Mouse (Mus musculus): Measurements from ENCODE around the gene Atp6v0a1.

The Atp6v0a1 gene

DNA sequence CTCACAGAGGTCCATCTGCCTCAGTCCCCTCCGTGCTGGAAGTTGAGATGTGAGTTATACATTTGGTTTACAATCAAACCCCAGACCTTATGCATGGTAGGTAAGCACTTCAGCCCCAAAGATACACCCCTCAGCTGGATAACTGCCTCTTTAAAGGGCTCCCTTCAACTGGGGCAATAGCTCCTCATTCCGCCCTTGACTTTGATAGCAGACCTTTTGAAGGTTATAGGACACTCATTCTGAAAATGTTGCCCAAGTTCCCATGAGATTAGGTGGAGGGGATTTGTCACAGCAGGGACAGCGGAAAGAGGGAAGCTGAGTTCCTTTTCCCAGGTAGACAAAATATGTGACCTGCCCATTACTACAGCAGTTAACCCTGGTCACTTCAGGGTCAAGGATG, 28.0 kb upstream of the Atp6v0a1 start:
- no peak for DNase-seq (ENCODE audit: low read depth, low spot score)

DNA sequence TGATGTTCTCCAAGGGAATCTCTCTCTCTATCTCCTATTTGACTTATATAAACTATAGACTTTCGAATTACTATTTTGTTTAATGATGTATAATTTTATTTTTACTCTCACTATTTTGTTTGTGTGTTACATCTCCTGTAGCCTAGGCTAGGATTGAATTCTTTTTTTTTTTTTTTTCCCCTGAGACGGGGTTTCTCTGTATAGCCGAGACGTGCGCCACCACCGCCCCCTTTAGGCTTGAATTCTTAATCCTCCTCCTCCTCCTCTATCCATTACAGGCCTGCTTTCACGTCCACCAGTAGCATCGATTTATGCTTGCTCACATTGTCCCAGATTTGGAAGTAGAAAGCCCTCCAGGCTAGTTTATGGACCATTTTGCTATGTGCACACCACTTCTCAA, 27.2 kb upstream of the Atp6v0a1 start:
- DNase-seq (ENCODE audit: low read depth, low spot score) = no peak

DNA sequence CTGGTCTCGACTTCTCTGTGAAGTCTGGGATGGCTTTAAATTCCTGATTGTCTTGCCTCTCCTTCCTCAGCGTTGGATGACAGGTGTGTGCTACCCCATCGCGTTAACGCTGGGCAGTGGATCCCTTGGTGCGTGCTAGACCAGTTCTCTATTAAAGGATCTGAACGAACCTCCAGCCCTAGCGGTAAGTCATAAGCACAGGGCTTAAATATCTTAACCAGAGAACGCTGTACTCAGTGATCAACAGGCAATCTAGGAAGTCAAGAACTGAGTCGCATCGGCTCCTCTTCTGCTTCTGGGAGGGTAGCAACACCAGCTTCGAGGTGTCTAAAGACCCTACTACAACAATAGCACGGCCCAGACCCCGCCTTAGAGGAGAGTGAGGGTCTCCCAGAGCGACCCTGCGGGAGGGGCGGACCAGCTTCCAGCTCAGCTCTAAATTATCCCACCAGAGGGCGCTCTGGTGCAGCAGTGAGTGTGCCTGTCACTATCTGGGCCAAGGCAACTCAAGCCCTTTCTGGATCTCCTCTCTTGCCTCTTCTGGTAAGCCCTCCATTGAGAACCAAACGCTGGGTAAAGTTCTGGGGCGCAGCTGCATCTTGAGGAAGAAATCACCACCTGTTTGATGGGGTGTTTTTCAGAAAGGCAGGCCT, 26.0 kb upstream of the Atp6v0a1 start:
- peak; percentile 89 for DNase-seq (ENCODE audit: low read depth, low spot score)

DNA sequence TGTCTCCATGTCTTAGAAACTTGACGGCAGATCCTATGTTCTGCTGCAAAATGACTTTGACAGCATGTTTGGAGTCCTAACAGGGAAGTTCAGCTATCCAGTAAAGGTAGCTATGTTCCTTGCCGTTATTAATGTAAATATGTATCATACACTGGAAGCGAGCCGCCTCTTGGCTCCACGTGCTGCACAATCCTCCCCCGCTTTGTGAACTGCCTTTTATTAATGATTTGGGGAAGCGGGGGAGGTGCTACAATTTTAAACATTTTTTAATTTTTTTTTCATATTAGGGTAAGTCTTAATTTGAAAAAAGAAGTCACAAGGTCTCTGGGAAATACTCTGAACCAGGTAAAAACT, 25.5 kb upstream of the Atp6v0a1 start:
- no peak for DNase-seq (ENCODE audit: low read depth, low spot score)

DNA sequence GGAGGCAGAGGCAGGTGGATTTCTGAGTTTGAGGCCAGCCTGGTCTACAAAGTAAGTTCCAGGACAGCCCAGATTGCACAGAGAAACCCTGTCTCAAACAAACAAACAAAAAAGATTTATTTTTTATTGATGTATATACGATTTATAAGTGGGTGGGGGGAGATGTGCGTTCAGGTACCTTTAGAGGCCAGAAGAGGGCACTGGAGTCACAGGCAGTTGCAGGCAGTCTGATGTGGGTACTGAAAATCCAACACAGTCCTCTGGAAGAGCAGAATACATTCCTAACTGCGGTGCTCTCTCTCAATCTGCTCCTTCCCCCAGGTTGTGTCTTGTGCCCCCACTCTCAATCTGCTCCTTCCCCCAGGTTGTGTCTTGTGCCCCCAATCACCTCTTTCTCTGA, 23.6 kb upstream of the Atp6v0a1 start:
- peak; percentile 55 for DNase-seq (ENCODE audit: low read depth, low spot score)

DNA sequence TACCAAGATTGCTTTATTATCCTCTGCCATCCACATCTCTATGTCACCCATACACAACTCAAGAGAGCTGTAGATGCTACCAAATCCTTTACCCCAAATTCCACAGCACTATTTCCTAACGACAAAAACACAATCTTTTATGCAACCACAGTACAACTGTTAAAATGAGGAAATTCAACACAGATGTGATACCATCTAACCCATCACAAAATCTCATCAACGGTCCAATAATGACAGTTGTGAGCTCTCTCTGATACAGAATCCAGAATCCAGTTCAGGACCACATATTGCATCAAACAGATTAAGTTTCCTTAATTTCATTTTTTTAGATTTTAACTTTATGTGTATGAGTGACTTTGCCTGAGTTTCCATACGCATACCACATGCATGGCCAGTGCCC, 20.6 kb upstream of the Atp6v0a1 start:
- DNase-seq (ENCODE audit: low read depth, low spot score) = no peak

DNA sequence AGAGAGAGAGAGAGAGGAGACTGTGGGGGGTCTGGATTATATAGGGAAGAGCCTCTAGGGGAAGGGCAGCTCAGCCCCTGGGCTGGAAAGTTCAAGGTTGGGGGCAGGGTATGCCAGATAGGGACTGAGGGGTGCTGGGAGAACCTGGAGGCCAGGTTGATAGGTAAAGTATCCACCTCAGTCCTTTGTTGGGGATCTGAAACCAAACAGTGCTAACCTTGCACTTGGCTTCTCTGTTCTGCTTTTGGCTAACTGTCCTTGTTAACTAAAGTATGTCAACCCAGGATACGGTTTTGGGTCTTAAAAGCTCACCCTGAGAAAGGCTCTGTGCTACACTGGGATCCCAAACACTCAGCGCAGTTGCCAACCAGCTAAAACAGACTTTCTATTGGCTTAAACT, 19.6 kb upstream of the Atp6v0a1 start:
- no peak for DNase-seq (ENCODE audit: low read depth, low spot score)

DNA sequence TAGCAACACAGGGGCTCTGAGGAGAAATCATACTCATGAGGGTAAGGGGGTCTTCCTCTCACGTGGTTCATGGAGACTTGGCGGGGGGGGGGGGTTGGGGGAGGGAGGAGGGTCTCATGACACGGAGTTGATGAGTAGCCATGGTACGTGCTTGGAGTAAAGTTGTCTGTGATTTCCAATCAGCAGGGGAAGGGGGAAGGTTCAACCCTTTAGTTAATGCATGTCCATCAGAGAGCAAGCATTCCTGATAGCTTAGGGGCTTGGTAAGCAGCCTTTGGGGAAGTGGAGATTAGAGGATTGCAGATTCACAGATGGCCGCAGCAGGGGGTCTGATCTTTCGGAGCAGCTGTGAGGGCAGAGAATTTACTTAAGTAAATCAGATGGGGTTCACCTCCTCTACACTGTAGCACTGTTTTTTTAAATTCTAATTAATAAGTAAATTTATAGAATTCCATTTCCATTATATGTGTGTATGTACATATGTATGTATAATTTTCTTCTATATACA, 18.2 kb upstream of the Atp6v0a1 start:
- DNase-seq (ENCODE audit: low read depth, low spot score) = no peak

DNA sequence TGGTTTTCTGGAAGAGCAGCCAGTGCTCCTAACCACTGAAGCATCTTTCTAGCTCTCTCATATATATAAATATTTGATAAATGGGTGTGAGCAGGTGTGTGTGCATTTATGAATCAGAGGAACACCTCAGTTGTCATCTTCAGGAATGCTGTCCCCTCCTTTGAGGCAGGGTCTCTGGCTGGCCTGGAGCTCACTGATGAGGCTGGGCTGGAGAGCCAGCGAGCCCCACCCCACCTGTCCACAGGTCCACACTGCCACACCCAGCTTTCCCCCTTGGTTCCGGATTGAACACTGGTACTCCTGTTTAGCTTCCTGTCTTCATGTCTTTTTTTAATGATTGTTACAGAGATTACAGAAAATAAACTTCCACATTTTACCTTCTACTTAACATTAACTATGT, 15.8 kb upstream of the Atp6v0a1 start:
- DNase-seq (ENCODE audit: low read depth, low spot score) = no peak

DNA sequence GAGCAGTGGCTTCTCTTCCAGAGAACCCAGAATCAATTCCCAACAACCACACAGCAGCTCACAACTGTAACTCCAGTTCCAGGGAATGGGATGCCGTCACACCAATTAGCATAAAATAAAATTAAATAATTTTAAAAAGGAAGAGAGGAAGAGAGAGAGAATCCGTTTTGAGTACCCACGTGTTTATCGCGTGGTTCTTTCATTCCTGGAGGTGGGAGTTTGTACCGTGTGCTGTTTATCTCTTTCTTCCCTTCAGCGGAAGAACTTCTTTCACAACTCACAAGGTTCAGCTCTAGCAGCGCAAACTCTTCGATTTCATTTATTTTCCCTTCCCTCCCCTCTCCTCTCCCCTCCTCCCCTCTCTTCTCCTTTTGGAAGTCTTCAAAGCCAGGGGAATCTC, 15.0 kb upstream of the Atp6v0a1 start:
- DNase-seq (ENCODE audit: low read depth, low spot score) = no peak

DNA sequence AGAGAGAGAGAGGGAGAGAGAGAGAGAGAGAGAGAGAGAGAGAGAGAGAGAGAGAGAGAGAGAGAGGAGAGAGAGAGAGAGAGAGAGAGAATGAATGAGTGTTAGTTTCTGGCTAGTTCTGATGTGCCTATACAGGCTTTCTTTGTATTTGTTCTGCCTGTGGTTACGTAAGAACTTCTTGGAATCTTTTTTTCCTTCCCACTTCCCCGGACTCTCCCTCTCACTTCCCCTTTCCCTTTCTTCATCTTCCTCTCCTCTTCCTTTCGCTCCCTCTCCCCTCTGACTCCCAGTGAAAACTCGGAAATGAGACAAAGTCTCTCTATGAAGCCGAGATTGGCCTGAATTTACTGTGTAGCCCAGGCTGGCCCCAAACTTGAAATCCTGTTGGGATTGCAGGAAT, 14.6 kb upstream of the Atp6v0a1 start:
- DNase-seq (ENCODE audit: low read depth, low spot score) = no peak

DNA sequence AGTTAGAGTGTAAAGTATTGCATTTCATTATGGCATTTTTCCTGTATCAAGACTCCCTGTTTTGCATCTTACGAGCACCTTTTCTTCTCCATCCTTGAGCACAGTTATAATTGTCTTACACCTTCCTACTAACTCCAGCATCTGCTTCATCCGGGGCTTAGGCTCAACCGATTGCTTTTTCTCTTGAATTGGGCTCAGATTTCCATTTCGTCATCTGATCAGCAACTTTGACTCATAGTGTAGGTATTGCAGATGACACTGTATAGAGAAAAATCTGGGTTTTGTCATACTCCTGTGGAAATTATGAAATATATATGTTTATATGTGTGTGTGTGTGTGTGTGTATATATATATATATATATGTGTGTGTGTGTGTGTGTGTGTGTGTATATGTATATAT, 12.8 kb upstream of the Atp6v0a1 start:
- DNase-seq (ENCODE audit: low read depth, low spot score) = no peak

DNA sequence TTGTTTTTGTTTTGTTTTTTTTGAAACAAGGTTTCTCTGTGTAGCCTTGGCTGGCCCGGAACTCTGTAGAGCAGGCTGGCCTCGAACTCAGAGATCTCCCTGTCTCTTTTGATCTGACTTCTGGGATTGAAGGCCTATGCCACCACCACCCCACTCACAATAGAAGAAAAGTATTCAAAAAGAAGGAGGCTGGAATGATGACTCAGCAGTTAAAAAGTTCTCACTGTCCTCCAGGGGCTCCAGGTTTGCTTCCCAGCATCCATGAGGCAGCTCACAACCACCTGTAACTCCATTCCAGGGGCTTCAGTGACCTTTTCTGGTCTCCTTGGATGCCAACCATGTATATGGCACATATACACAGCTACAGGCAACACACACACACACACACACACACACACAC, 10.4 kb upstream of the Atp6v0a1 start:
- DNase-seq (ENCODE audit: low read depth, low spot score) = no peak

DNA sequence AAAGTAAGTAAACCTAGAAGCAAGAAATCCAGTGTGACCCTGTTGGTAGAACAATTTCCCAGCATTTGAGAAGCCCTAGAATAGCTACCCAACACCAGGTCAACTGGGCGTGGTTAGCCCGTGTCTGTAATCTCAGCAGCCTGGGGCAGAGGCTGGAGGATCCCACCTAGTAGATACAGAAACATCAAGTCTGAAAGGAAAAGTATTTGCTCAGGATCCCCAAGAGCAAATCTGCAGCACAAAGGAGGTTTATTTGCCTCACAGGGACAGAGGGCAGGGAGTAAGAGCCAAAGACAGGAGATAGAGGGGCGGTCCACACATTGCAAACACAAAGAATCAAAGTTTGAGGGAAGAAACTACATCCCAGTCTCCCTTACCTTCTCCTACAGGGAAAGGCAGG, 10.0 kb upstream of the Atp6v0a1 start:
- no peak for DNase-seq (ENCODE audit: low read depth, low spot score)

DNA sequence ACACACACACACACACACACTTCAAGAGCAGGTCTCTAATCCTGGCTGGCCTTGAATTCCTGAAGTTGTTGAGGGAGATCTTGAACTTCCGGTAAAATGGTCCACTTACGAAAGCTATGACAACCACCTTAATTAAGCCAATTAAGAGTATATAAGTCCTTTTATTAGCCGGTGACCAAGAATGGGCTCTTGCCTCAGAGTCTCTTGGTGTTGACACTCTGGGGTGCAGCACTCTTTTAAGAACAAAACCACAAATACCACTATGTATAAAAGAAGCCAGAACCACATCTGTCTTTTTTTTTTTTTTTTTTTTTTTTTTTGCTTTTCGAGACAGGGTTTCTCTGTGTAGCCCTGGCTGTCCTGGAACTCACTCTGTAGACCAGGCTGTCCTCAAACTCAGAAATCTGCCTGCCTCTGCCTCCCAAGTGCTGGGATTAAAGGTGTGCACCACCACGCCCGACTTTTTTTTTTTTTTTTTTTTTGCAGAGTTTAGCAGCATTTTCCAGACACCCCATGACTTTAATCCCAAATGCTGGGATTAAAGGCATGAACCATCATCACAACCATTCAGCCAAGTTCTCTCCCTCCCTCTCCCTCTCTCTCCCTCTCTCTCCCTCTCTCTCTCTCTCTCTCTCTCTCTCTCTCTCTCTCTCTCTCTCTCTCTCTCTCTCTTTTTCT, 7.2 kb upstream of the Atp6v0a1 start:
- DNase-seq (ENCODE audit: low read depth, low spot score) = peak; percentile 26

DNA sequence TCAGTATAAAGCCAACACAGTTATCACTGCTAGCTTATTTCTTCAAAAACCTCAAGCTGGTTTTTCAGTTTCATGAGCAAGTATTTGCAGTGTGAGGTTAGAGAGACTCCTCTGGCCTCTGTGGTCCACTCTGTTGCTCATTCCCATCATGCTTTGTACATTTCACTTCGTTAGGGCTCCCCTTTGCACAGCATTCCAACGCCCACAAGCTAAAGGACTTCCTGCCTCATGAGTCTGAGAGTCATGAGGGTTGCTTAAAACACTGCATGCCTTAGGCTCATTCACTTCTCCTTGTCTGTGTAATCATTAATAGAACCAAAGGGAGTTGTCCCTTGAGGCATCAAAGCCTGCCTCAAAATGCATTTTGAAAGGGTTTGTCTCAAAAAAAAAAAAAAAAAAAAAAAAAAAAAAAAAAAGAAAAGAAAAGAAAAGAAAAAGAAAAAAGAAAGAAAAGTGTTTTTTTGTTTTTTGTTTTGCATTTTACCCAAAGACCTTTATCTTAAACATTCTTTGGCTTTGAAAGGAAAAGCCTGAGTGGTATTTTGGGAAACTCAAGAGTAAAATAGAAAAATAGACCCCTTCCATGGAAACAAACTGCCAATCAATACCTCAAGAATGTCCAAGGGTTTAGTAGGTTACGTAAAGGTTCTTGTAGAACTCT, 6.1 kb upstream of the Atp6v0a1 start:
- peak; percentile 31 for DNase-seq (ENCODE audit: low read depth, low spot score)

DNA sequence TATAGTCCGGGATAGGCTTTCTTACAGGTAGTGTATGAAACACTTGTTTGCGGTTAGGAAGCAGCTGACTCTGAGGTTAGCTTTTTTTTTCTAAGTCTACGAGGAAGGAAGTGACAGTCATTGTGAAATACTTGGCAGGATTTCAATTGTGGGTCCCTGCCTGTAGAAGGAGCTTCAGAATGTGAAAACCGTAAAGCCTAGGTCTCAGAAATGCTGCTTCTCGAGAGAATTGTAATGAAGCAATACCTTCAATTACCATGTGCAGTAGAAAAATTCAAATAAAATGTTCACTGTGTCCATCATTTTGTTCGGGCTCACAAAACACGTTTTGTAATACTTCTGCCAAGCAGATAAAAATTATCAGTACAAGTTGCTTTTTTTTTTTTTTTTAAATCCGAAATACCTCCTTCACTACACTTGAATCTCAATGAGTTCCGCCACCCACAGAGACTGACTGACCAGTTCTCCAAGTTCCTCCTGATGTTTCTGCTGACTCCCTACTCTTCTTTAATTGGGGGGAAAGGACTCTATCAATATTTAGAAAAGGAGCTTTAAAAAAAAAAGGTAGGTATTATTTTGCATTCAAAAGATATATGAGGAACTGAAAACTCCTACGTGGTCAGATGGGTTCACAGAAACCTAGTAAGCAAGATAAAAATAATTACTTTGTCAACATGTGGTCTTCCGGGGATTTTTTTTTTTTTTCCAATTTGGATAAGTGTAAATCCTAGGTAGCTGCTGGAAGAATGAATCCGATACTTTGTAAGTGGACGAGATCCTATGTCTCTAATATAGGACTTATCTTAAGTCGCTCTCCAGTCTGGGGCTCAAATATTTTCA, 826 bp upstream of the Atp6v0a1 start:
- peak; percentile 91 for DNase-seq (ENCODE audit: low read depth, low spot score)

DNA sequence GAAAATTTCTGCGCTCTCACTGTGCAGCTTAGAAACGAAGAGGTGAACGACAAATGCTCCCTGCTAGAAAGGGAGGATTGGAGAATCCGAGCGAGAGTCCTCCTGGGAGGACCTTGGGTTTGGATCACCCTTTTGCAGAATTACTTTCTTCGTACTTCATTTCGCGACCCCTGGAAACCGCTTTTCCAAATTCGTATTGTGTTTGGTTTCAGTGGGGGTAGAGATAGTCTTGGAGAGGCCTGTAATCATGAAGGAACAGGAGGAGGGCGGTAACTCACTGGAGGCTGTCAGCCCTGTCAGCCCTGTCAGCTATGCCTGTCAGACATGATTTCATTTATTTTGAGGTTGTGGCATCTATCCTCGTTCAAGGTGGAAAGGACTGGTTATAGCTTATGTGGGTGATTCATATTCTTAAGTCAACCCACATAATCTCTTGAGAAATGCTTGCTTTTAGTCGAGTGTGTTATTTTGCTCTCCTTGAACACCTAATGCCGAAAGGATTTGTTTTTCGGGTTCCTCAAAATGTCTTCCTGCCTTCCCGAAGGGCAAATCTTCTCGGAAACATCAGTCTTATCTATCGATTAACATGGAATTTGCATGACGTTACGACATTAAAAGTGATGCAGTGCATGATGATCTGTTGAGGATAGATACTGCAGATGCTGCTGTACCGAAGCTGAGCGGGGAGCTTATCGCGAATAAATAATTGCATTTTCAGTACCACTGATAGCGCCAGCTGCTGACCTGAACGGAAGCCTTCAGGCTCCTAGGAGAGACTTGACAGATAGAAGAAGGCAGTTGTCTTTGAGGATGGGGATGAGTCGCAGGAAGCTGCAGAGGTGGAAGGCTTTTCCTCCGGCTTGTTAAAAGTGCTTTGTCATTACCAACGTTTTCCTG, 884 bp downstream of the Atp6v0a1 start:
- DNase-seq (ENCODE audit: low read depth, low spot score) = peak; percentile 54

DNA sequence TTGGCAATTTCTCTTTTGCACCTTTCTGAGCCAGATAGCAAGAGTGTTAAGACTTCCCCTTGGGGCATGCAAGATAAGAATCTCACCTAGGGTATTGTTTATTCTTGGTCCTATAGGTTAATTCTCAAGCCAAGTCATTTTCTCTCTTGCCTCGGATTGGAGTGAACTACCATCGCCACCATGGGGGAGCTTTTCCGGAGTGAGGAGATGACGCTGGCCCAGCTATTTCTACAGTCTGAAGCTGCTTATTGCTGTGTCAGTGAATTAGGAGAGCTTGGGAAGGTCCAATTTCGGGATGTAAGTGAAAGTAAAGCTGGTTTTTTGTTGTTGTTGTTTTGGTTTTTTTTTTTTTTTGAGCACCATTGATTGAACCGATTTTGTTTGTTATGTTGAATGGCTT, 2.4 kb downstream of the Atp6v0a1 start:
- no peak for DNase-seq (ENCODE audit: low read depth, low spot score)

DNA sequence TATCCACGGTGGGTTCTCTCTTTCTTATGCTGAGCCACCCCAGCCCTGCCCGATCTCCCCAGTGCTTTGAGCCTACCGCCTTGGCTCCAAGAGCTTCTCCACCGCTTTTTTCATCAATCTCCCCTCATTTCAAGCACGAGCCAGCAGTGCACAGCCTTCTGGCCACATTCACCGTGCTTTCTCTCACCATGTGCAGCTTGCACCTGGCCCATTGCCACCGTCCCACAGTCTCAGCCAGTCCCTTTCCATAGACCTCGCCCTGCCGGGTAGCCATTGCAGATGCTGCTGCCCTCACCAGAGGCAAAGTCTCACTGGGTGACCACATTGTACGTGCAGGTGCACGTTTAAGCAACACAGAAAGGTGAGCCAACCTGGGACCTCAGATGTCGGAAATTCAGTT, 14.1 kb downstream of the Atp6v0a1 start:
- no peak for DNase-seq (ENCODE audit: low read depth, low spot score)

DNA sequence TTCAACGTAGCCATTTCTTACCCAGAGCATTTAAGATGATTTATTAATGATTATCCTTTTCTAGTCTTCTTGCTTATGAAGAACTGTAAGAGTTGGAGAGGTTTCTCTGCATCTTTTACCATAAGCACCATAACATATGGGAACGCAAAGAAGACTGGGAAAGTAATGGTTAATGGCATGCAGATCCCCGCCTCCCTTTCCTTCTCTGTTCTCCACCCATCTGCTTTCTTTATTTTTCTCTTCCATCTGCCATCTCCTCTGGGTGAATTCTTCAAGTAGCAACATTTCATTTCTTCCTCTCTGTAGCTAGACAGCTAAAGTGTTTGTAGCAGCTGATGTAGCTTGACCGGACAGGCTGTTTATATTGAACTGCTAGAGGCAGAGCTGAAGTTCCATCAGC, 14.7 kb downstream of the Atp6v0a1 start:
- DNase-seq (ENCODE audit: low read depth, low spot score) = no peak

All from CD4-positive, CD25-positive, alpha-beta regulatory T cell, adult 2 months (primary cell).